Mouse (Mus musculus): ENCODE data around the gene Tpst2.

The Tpst2 gene

DNA sequence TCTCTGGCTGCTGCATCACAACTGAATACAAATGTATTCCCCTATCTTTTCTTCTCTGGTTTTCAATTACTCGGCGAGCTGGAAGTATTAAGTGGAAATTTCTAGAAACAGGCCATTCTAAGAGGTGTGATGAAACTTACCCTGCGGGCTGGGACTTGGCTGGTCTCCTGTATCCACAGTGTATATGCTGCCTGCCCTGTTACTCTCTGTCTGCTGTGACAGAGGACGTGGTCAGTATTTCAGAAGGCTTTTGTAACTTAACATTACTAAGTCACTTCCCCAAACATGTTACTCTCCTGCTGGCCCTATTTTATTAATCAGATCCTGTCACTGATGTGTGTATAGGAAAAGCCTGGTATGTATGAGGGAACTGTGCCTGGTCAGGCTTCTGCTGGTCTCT is 5.2 kb downstream of the Tpst2 start:
- ATAC-seq (ENCODE audit: low TSS enrichment) = no peak

DNA sequence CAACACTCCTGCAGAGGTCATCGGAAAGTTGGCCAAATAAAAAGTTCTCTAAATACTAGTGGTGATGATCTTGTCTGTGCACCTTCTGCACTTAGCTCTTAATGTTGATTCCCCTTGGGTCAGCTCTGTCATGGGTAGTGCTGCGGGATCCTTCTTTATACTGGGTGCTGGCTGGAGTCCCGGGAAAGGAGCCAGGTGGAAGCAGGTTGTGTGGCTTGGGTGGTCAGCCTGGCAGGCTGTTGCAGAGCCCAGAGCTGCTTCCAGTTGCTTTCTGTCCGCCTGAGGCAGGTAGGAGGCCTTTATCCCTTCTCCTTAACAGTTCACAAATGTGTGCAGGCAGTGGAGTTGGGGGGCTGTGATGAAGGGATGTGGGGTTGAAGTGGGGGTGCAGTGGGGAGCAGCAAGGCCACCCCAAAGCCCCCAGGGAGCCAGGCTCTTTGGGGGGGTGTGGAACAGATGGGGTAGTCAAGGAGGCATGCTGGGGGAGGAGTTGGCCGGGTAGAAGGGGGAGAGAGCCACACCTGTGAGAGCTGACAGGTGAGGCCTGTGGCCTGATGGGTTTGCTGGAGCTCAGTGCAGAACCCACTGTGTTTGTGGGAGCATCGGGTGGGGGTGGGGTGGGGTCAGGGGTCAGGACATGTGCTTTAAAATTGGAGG is 5.8 kb downstream of the Tpst2 start:
- ATAC-seq (ENCODE audit: low TSS enrichment) = no peak

- ATAC-seq (ENCODE audit: low TSS enrichment) = no peak
These were observed 6.4 kb downstream of the Tpst2 start for GRCm38 (mm10) chr5:112282780-112283482.

DNA sequence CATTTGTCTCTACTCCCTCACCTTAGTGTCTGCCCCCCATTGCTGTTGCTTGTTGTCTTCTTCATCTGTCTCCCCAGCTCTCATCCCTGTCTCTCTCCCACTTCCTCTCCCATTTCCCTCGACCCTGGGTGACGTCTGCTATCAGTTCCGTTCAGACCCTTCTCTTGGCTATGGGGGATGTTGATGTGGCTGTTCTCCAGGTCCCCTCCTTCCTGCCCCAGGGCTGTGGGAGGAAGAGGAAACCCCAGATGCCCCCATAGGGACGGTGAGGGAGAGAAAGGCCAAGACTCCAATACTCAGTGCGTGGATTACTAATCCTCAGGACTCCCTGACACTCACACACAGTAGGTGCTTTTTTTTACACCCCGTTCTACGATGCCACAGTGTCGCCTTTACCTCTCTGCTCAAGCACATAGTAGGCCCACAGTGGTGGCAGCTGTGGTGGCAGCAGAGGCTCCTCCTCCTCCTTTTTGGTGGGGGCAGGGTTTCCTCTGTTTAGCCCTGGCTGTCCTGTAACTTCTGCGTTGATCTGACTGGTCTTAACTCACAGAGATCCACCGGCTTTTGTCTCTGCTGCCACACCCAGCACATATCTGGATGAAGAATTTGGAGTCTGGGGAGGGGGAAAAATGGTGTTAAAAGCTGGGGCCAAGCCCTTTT is 7.2 kb downstream of the Tpst2 start:
- ATAC-seq (ENCODE audit: low TSS enrichment) = no peak

DNA sequence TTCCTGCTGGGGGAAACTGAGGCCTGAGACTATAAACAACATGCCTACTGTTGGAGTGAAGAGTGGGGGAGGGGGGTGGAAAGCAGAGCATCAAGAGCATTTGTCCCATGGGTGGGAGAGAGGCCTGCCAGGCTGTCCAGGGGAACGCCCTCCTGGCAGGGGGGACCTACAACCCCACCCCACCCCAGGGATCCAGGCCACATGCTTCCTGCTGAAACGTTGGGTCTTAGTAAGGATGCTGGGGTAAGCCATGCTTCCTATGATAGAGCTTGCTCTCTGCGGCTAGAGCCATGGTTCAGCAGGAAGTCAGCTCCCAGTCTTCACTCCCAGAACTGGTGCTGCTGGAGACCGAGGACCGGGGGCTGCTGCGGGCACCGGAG is 7.7 kb downstream of the Tpst2 start:
- ATAC-seq (ENCODE audit: low TSS enrichment) = no peak

DNA sequence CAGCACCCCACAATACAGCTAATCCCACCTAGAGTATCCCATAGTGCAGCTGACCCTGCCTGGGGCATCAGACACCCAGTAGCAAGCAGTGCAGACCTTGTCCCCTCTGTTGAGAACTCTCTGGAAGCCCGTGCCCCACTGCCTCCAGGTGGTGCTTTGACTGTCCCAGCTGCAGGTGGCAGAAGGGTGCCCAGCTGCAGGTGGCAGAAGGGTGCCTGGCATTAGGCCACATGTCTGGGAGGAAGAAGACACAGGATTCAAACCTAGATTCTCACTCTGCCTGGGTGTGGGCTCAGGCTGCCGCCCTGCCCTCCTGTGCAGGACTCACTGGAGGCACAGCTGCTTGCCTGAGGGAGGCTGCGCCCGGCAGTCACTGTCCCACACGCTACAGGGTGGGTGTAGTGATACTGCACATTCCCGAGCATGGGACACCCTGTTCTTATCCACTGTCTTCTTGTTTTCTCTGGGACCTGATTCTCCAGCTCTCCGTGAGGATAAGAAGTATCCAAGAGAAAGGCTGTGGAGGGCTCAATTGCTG is 9.1 kb downstream of the Tpst2 start:
- ATAC-seq (ENCODE audit: low TSS enrichment) = peak; percentile 47; the same call in 1 of the 2 replicates

- no peak for ATAC-seq (ENCODE audit: low TSS enrichment)
These were observed 10.1 kb downstream of the Tpst2 start for GRCm38 (mm10) chr5:112286608-112286983.

- no peak for ATAC-seq (ENCODE audit: low TSS enrichment)
These were observed 10.6 kb downstream of the Tpst2 start for GRCm38 (mm10) chr5:112286984-112287641.

GRCm38 (mm10) chr5:112287652-112288051 is 11.2 kb downstream of the Tpst2 start:
- no peak for ATAC-seq (ENCODE audit: low TSS enrichment)

- no peak for ATAC-seq (ENCODE audit: low TSS enrichment)
These were observed 12.0 kb downstream of the Tpst2 start for GRCm38 (mm10) chr5:112288193-112289141.

- no peak for ATAC-seq (ENCODE audit: low TSS enrichment)
These were observed 12.7 kb downstream of the Tpst2 start for GRCm38 (mm10) chr5:112289236-112289635.

DNA sequence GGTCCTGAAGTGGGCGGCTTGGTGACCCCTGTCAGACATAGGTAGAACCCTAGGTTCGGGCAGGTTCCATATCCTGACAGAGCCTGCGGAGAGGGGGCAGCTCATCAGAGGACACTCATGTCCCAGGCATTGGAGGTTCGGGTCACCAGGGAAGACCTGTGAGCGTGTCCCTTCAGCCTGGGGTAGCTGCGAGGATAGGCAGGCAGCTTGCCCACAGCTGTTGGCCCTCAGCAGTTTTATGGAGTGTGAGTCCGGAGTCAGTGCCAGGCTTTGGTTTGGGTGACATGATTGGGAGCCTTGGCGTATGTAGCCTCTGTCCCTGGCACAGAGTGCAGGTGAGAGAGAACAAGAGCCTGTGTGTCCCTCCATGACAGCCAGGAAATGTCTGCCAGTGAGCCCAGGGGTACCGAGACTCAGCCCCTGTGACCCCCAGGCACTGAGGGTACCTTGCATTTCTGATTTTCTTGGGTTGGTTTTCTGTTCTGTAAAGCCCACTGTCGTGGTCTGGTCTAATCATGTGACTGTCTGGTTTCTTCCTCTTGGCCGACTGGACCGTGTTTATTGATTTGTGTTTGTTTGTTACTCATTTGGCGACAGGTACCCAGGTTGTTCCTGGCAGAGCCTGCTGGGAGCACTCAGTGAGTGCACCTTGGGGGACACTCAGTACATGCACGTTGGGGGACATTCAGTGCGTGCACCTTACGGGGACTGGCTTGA is 13.5 kb downstream of the Tpst2 start:
- no peak for ATAC-seq (ENCODE audit: low TSS enrichment)

DNA sequence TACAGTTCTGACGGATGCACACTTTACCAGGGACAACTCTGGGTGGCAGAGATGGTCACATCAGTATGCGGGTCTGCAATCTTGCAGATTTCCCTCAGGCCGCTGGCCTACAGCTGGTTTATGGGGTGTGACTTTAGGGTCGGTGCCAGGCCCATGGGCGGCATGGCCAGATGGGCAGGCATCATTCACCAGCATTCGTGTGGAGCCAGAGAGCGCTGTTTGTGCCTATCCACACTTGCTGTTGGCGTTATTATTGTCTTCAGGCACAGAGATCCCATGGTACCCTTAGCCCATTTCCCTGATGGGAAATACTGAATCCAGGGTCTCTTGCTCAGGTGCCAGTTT is 14.0 kb downstream of the Tpst2 start:
- ATAC-seq (ENCODE audit: low TSS enrichment) = no peak

DNA sequence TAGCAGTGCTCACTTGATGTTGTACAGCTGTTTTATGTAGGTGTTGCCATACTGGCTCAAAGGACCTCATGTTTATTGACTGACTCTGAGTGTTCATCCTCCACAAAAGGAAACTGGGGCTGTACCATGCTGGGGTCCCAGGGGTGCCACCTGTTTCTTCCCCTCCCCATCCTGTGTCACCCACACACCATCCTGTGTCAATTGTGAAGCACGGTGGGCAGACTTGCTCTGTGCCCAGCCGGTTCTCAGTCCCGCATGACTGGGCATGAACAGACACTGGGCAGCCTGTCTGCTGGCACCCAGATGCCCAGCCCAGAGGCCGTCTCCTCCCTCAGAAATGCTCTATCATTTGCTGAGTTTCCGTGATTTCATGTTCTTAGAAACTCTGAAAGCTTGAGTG is 15.4 kb downstream of the Tpst2 start:
- ATAC-seq (ENCODE audit: low TSS enrichment) = no peak

DNA sequence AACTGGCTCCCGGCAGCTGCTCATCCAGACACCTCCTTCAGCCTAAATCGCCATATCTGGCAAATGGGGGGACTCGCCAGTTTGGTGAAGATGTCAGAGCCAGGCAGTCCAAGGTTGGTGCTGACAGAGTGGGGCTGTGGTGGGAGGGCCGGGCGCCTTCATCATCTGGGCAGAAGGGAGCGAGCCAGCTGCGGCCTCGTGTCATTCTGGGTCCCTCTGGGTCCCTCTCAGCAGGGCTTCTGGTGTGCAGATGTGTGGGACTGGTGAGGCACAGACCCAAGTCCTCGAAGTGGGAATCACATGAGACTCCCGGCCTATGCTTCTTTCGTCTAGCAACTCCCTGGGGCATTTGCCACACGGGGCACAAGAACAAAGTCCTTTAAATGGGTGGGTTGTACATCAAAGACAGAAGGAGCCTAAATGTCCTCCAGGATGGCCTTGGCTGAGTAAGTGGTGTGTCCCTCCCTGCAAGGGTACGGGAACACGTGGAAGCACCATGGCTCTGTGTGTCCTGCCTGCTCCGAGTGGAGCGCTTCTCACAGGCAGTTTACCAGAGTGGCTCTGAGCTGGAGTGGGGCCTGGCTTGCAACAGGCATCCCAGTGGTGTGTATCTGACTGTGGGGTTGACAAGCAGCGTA is 16.0 kb downstream of the Tpst2 start:
- ATAC-seq (ENCODE audit: low TSS enrichment) = no peak

GRCm38 (mm10) chr5:112293800-112294199 is 17.3 kb downstream of the Tpst2 start:
- no peak for ATAC-seq (ENCODE audit: low TSS enrichment)

GRCm38 (mm10) chr5:112294696-112295095 is 18.2 kb downstream of the Tpst2 start:
- ATAC-seq (ENCODE audit: low TSS enrichment) = no peak

DNA sequence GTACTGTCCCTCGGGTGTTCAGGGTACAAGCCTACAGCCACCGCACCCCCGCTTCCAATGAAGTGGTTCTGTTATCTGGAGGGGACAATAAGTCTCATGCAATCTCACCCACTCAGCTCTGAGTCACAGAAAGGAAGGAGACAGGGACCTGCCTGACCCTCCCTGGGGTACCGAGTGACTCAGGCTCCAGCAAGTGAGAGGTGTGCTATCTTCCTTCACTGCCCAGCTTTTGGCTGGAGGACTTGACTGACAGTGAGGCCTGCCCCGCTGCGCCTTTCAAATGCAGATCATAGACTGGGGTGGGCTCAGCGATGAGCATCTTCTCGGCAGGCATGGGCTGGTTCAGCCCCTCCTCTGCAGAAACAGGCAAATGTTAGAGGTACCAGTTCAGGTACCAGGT is 18.7 kb downstream of the Tpst2 start:
- no peak for ATAC-seq (ENCODE audit: low TSS enrichment)

- no peak for ATAC-seq (ENCODE audit: low TSS enrichment)
These were observed 19.1 kb downstream of the Tpst2 start for GRCm38 (mm10) chr5:112295564-112295963.
